Comparison of ENCODE assay signal across 1 mouse cellular context in genomic region chr1:183979814-183980243, GRCm38 (mm10).
TF ChIP-seq lines count a peak whose summit lies in the region.

No protein-coding gene starts in this region.

TF ChIP-seq in CH12.LX, 34 proteins besides CTCF, POLR2A, EP300 and RAD21 (continued from another document):
- TF ChIP-seq ZC3H11A (IDR thresholded peaks at IDR 0.05; ENCODE audit: low read depth, low read length) (no peak), CHD2 (IDR thresholded peaks at IDR 0.05; ENCODE audit: low read length) (peak; percentile 79; the same call in 1 of the 2 replicates), TCF12 (IDR thresholded peaks at IDR 0.05; ENCODE audit: low read depth, low read length) (peak; percentile 94), USF2 (conservative IDR thresholded peaks at IDR 0.05; ENCODE audit: low read depth, low read length) (peak; percentile 85), POLR2AphosphoS2 (IDR thresholded peaks at IDR 0.05; ENCODE audit: low read depth, low read length) (no peak), USF1 (IDR thresholded peaks at IDR 0.05; ENCODE audit: low read depth, low read length) (peak; percentile 76), ELF1 (IDR thresholded peaks at IDR 0.05; ENCODE audit: low read depth, low read length) (no peak), MAX (IDR thresholded peaks at IDR 0.05; ENCODE audit: low read length) (peak; percentile 92), GABPA (IDR thresholded peaks at IDR 0.05; ENCODE audit: insufficient replicate concordance, low read depth, low read length) (no peak), ETS1 (conservative IDR thresholded peaks at IDR 0.05; ENCODE audit: low read depth, low read length) (peak; percentile 94), MAZ (IDR thresholded peaks at IDR 0.05; ENCODE audit: low read depth, low read length) (peak; percentile 13; the same call in 1 of the 2 replicates), KAT2A (IDR thresholded peaks at IDR 0.05; ENCODE audit: insufficient replicate concordance, low read length) (0 out of 2 replicates have a peak, but pooled peaks have one; percentile 56)
